Mouse (Mus musculus) testis, postnatal 10 days (tissue): ENCODE results near the gene Zc3hav1.

Experiments used
- DNase-seq: peaks from one replicate; pipeline ENCODE4 v3.0.0; 2021; ENCODE audit warnings: low spot score

Gene Zc3hav1

GRCm38 (mm10) chr6:38293708-38294107 lies 60.7 kb downstream of the Zc3hav1 start:
- DNase-seq, result no peak

GRCm38 (mm10) chr6:38292871-38293646 lies 61.3 kb downstream of the Zc3hav1 start:
- DNase-seq, result no peak

- DNase-seq, result no peak
These were observed 70.0 kb downstream of the Zc3hav1 start for GRCm38 (mm10) chr6:38284422-38284821.

DNA sequence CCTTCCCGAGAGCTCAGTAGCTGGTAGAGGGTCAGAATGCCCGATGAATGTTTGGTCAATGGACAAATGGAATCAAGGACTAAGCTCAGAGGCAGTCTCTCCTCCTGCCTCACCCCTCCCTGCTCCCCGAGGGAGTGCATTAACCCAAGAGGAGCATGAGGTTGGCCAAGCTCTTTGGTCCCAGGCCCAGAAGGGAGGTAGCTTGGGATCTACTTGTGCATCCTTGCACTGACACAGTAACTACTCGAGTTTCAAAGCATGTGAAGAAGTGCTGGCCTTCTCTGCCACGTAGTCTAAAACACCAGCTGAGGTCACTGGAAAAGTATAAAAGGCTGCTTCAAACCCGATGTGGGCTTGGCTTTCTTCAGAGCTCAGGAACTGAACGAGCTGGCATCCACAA lies 89.9 kb downstream of the Zc3hav1 start:
- no peak for DNase-seq

DNA sequence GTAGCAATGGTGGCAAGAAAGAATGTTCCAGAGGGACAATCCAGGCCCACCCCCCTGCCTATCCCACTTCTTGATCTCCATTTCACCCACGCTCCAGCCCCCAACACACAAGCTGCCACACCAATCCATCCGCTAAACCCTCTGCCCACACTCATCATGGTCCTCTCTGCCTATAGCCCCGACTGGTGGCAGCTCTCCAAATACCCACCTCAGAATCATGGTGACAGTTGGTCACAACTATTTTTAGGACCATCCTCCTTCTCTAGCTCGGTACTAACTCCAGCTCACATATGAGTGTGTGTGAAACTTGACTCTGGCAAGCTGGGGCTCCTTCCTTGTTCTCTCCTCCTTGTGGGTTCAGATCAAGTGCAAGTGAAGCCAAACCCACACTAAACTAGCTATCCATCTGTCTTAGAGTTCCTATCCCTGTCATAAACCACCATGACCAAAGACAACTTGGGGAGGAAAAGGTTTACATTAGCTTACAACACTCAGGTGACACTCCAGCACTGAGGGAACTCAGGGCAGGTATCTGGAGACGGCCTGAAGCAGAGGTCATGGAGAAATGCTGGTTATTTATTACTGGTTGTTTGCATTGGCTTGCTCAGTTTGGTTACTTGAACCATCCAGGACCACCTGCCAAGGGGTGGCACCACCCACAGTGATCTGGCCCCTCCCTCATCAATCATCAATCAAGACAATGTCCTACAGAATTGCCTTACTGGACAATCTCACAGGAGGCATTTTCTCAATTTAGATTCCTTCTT lies 90.8 kb downstream of the Zc3hav1 start:
- no peak for DNase-seq

GRCm38 (mm10) chr6:38261877-38262276 lies 92.5 kb downstream of the Zc3hav1 start:
- no peak for DNase-seq

DNA sequence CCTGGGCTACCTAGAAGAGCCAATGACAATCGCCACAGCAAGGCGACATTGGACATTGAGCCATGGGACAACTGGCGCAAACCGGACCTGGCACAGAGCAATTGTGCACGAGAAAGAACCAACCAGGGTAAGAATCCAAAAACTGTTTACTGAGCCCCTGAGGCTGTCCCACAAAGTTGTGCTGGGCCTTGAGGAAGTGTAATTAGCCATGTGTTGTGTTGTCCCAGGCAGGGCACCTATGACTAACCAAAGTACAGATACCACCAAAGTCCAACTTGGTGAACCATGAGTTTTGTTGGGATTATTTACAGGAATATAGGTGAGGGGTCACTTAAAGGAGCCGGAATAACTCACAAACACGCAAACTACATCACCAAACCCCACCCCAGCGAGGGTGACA lies 96.9 kb downstream of the Zc3hav1 start:
- DNase-seq, result no peak

GRCm38 (mm10) chr6:38256793-38257192 lies 97.6 kb downstream of the Zc3hav1 start:
- no peak for DNase-seq

DNA sequence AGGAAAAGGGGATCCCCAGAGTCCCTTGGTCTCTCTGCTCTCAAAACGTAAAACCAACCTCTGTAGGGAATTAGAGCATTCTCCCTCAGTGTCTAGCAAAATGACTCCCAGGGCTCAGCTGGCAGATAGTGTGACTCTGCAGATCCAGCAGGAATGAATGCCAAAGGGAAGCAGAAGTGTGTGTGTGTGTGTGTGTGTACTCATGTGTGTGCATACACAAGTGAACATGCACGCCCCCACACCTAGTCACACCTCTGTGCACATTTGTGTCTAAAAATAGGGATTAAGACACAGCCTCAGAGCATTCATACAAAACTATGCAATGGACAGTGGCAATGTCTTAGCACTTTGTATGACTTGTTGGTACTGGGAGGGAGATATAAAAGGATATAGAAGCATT lies 98.6 kb downstream of the Zc3hav1 start:
- DNase-seq, result no peak
